Mouse (Mus musculus) hindbrain, embryonic 16.5 days (tissue): ENCODE results near the gene Fras1. TPM values are rescaled to one million over a fixed set of nuclear protein-coding genes. Genes with fewer than 3 reads are reported as not detected.

ENCODE experiments used
- ATAC-seq: fragments of 200-750 bp; cut with Nextera tagmentation; 2 replicates; pipeline ENCODE4 v1.8.0; 2017; ENCODE audit warnings: moderate TSS enrichment, moderate library complexity
- H3K27ac ChIP-seq: fragments of 300-500 bp; sonication (generic); 2 replicates; pipeline ENCODE4 v1.5.1; 2014; ENCODE audit warnings: low read depth, mild to moderate bottlenecking, control low read depth, low read length, moderate library complexity
- H3K27me3 ChIP-seq: fragments of 300-500 bp; sonication (generic); replicated peaks from 2 replicates; pipeline ENCODE4 v1.6.1; 2014; ENCODE audit warnings: low read length; ENCODE audit not compliant: control insufficient read depth, insufficient read depth
- H3K36me3 ChIP-seq: fragments of 300-500 bp; sonication (generic); 2 replicates; pipeline ENCODE4 v1.6.1; 2014; ENCODE audit warnings: mild to moderate bottlenecking, low read length, moderate library complexity, mixed read lengths; ENCODE audit not compliant: control insufficient read depth, insufficient read depth
- H3K4me1 ChIP-seq: fragments of 300-500 bp; sonication (generic); 2 replicates; pipeline ENCODE4 v1.6.1; 2014; ENCODE audit warnings: low read depth, low read length; ENCODE audit not compliant: control insufficient read depth, insufficient read depth
- H3K4me2 ChIP-seq: fragments of 300-500 bp; sonication (generic); 2 replicates; pipeline ENCODE4 v1.6.1; 2014; ENCODE audit warnings: mild to moderate bottlenecking, low read length, control low read depth, moderate library complexity
- H3K4me3 ChIP-seq: fragments of 300-500 bp; sonication (generic); 2 replicates; pipeline ENCODE4 v1.5.1; 2014; ENCODE audit warnings: mild to moderate bottlenecking, low read length, control low read depth, moderate library complexity
- H3K9ac ChIP-seq: fragments of 300-500 bp; sonication (generic); 2 replicates; pipeline ENCODE4 v1.6.1; 2014; ENCODE audit warnings: low read depth, mild to moderate bottlenecking, control low read depth, low read length, moderate library complexity
- H3K9me3 ChIP-seq: fragments of 300-500 bp; sonication (generic); 2 replicates; pipeline ENCODE4 v1.6.1; 2014; ENCODE audit warnings: mild to moderate bottlenecking, low read length, moderate library complexity; ENCODE audit not compliant: control insufficient read depth
- WGBS: fragments of 180-500 bp; shearing (Covaris S2); extraction: QIAGEN DNeasy Blood & Tissue Kit; methylation state at CpG from one replicate; pipeline ENCODE4 v1.1.7; 2014; 5-methylcytosine and 5-hydroxymethylcytosine counted together
- polyA plus RNA-seq: library from polyadenylated mRNA; unstranded; fragments of >200 nt; fragmentation: Nextera tagmentation; extraction: Ambion mirVana; gene quantifications from 2 replicates; pipeline ENCODE4 v1.2.1, GENCODE M21; 2015

The Fras1 gene
- polyA plus RNA-seq, 1 experiment from 2014 or later = 6.4 TPM

DNA sequence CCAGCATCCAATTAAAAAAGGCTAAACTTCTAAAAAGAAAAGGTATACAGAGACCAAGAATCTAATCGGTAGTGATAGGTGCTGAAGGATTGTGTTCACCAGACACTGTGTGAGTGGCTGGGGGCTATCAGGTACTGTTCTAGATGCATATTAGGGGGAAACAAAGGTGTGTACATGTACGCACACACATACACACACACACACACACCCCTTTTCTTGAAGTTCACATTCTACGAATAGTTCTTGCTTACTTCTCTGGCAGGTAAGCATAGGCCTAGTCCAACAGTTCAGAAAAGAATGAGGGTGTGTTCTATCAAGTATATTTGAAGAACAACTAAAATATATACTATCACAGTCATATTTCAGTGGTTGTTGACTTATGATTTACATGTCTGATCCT, 348.9 kb downstream of the Fras1 start:
- ATAC-seq = no peak
- H3K27ac ChIP-seq = no peak overlapping the region
- WGBS = 69% methylated on average over 3 of the region's 3 CpGs
- H3K9ac ChIP-seq = no peak overlapping the region
- H3K4me2 ChIP-seq = no peak overlapping the region
- H3K36me3 ChIP-seq = no peaks in the 10 kb centered on the region
- no peaks in the 10 kb centered on the region for H3K27me3 ChIP-seq
- no peak overlapping the region for H3K4me3 ChIP-seq
- no peaks in the 10 kb centered on the region for H3K9me3 ChIP-seq
- H3K4me1 ChIP-seq = no peaks in the 10 kb centered on the region

DNA sequence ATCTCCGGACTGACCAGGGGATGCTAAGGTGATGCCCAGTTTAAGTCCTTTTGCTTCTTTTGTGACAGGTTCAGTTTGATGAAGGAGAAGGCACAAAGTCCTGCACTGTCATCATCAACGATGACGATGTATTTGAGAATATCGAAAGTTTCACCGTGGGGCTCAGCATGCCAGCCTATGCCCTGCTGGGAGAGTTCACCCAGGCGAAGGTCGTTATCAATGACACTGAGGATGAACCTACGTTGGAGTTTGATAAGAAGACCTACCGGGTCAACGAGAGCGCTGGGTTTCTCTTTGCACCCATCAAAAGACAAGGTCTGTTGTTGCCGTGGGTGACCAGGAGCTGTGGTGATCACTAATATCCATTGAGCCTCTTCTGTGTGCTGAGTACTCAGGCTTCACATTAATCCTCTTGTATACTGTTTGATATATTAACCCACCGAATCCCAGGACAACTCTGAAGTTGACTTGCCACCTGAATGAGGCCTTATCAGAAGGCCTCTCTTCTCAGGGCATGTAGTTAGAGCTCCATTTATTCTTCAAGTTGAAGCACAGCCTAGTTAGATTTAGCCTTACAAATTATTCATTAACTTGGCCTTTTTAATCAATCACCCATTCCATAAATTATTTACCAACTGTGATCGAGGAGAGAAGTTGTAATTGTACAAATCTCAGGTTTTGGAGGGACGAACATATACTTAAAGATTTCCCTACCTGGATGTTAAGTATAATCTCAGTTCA, 365.6 kb downstream of the Fras1 start:
- ATAC-seq = no peak
- Histone ChIP-seq H3K9me3 (no peaks in the 10 kb centered on the region), H3K4me2 (no peak overlapping the region), H3K4me3 (no peak overlapping the region), H3K27me3 (no peaks in the 10 kb centered on the region), H3K36me3 (no peaks in the 10 kb centered on the region), H3K4me1 (no peaks in the 10 kb centered on the region), H3K9ac (no peak overlapping the region), H3K27ac (no peak overlapping the region)
- WGBS = 90% methylated on average over 15 of the region's 15 CpGs

DNA sequence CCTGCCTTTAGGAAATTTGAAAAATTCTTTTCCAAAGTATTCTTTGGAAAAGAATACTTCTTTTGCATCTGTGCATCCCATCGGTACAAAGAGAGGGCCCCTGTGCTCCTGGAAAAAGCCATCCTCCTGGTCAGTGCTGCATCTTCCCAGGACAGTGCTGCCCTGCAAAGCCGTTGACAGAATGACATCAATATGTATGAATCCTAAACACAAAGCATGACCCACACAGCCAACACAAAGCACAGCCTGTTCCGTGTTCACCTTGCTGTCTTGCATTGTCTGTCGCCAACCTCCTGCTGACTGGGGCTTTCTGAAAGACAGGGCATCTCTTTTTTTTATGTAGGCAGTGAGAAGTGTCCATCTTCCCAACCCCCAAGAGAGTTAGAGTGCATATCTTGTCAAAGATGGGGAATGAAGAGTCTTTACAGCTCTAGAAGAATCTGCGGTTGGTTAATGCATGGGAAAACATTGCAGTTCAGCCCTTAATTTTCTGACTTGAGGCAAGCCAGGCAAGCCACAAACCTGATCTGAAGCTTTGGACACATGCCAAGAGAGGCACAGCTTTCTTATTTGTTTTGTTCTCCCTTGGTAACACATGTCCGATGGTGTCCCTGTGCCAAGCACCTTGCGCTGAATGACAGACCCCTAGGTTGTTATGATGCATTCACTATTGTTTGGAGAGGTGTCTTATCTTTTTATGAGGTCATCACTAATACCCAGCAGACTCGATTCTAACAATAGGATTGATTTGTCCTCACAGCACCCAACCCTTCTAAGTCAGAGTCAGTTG, 373.6 kb downstream of the Fras1 start:
- 33% methylated on average over 8 of the region's 8 CpGs for WGBS
- 0 out of 2 replicates have a peak, but pooled peaks cover 3% of the 10 kb centered on the region for H3K4me1 ChIP-seq
- H3K4me3 ChIP-seq = no peak overlapping the region

DNA sequence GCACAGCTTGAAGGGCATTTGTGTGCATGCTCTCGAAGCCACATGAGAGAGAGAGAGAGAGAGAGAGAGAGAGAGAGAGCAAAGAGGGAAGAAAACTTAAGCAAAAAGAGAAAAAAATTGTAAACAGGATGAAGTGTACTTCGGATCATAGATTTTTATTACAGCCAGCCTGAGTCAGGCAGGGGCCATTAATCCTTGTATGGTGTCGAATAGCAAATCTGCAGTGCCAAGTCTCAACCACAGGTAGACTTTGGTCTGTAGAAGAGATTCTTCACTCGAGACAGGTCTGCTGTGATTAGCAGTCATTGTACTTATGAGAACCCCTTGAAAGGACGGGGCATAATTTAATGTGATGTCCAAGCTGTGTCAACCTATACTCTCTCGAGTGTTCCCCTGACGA, 383.9 kb downstream of the Fras1 start:
- 87% methylated on average over 7 of the region's 7 CpGs for WGBS
- no peak for ATAC-seq
- H3K4me2 ChIP-seq = no peak overlapping the region

More for the DNA sequence above, 373.6 kb downstream of the Fras1 start:
- Histone ChIP-seq H3K27ac (no peak overlapping the region), H3K36me3 (no peaks in the 10 kb centered on the region), H3K9me3 (no peaks in the 10 kb centered on the region), H3K9ac (no peak overlapping the region), H3K27me3 (no peaks in the 10 kb centered on the region), H3K4me2 (no peak overlapping the region)
- ATAC-seq = peak; percentile 24; the same call in 1 of the 2 replicates

DNA sequence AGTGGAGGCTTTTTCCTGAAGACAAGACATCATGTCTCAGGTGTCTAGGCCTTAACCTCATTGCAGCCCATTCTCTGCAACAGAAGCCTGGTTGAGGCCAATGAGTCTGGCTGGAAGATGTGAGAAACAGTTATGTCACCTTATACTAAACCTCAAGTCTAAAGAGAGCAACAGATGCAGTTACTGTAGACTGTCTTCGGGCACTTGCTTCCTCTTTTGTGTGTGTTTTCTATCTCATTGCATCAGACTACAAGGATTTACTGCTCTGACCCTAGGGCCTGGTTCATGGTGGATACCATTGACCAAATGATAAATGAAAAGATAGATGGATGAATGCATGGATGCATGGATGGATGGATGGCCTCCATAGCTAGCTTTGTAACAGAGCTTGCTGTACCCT, 388.3 kb downstream of the Fras1 start:
- no peak overlapping the region for H3K9ac ChIP-seq
- H3K4me2 ChIP-seq = no peak overlapping the region
- H3K27me3 ChIP-seq = no peaks in the 10 kb centered on the region
- no peaks in the 10 kb centered on the region for H3K4me1 ChIP-seq
- ATAC-seq = no peak
- no peak overlapping the region for H3K27ac ChIP-seq
- H3K4me3 ChIP-seq = no peak overlapping the region
- WGBS = 91% methylated on average over 1 of the region's 1 CpGs
- no peaks in the 10 kb centered on the region for H3K36me3 ChIP-seq
- H3K9me3 ChIP-seq = no peaks in the 10 kb centered on the region

More for the DNA sequence above, 383.9 kb downstream of the Fras1 start:
- no peaks in the 10 kb centered on the region for H3K9me3 ChIP-seq
- H3K4me1 ChIP-seq = no peaks in the 10 kb centered on the region
- H3K27ac ChIP-seq = no peak overlapping the region
- H3K9ac ChIP-seq = no peak overlapping the region
- no peaks in the 10 kb centered on the region for H3K36me3 ChIP-seq
- no peaks in the 10 kb centered on the region for H3K27me3 ChIP-seq
- H3K4me3 ChIP-seq = no peak overlapping the region

DNA sequence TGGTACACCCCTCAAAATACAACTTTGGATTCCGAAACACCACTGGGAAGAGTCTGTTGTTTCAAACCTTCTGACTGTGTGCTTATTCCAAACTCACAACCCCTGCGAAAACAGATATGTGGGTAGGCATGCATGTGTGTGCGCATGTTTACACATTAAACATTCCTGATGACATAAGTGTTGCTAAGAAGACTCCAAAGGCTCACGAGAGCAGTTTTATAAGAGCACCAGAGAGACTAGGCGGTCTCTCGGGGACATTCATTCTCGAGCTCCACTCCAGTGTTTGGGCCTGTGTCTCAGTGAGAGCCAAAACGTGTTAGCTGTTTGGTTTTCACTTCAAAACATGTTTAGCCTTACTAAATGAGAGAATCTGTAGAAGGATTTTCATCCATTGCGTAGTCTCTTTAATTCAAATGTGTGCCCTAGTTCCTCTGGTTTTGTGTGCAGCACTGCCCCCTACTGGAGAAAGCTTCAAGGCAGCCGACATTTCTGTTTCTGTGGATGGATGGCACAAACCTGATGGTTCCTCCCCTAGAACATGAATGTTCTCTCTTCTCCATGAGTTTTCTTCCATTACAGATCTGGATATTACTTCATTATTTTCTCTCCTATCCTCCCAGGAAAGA, 395.2 kb downstream of the Fras1 start:
- Histone ChIP-seq H3K27me3 (no peaks in the 10 kb centered on the region), H3K4me1 (no peaks in the 10 kb centered on the region), H3K36me3 (no peaks in the 10 kb centered on the region), H3K9ac (no peak overlapping the region), H3K4me2 (no peak overlapping the region), H3K27ac (no peak overlapping the region), H3K4me3 (no peak overlapping the region), H3K9me3 (no peaks in the 10 kb centered on the region)
- 57% methylated on average over 10 of the region's 10 CpGs for WGBS
- peak; percentile 73; the same call in 1 of the 2 replicates for ATAC-seq

DNA sequence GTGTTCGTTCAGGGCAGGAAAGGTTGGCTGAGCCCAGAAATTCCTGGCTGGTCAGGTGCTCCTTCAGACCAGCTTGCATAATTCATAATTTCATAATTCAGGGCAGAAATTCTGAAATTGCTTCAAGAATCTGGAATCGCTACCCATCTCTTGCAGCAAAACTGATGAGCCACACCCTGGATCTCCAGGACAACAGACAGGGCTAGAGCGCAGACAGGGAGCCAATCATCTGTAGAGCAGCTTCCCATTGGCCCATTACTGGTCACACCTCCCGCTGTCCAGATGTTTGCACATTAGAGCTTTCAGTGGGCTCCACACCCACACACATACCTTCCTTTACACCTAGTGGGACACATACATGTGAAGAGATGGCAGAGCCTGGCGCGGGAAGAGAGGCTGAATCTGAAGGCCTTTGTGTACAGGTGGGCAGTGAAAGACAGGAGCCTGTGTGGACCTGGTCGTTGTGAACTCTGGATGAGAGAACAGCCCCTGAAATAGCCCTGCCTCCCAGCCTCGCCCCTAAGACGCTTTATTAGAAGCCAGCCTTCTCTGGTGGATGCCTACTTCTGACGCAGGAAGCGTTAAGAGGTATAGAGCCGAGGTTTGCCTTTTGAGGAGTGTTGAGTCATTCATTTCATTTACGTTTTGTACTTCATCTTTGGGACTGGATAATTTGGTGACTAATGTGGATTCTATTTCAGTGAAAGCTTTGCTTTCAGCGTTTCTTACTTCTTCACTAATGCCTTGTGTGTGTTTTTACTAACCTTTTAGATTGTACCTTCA, 409.9 kb downstream of the Fras1 start:
- Histone ChIP-seq H3K36me3 (no peaks in the 10 kb centered on the region), H3K27ac (no peak overlapping the region), H3K4me3 (no peak overlapping the region), H3K9me3 (no peaks in the 10 kb centered on the region), H3K27me3 (no peaks in the 10 kb centered on the region), H3K9ac (no peak overlapping the region), H3K4me1 (no peaks in the 10 kb centered on the region), H3K4me2 (no peak overlapping the region)
- WGBS = 83% methylated on average over 14 of the region's 14 CpGs
- no peak for ATAC-seq

DNA sequence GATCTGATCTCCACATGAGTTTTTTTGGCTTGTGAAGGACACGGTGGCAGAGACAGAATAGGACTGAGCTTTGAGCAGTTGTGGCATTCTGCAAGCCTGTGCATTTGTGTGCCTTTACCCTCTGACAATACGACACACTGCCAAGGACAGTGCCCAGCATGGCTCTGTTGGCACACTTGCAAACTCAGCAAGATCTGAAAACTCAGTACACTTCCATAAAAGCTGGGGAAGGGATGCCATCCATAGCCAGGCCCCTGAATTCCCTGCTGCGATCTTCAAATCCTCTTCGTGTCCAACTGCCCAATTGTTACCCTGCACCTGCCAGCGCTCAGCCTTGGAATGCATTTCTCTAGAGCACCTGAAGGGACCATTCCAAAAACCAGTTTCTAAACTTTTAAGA, 411.3 kb downstream of the Fras1 start:
- Histone ChIP-seq H3K9me3 (no peaks in the 10 kb centered on the region), H3K4me1 (no peaks in the 10 kb centered on the region), H3K36me3 (no peaks in the 10 kb centered on the region), H3K27ac (no peak overlapping the region), H3K27me3 (no peaks in the 10 kb centered on the region), H3K4me3 (no peak overlapping the region), H3K9ac (no peak overlapping the region), H3K4me2 (no peak overlapping the region)
- 69% methylated on average over 5 of the region's 5 CpGs for WGBS
- ATAC-seq = peak; percentile 54; the same call in 1 of the 2 replicates
